Mouse (Mus musculus) olfactory bulb, adult 2 months (tissue): ENCODE results near the gene Dhx34. TPM values are rescaled to one million over a fixed set of nuclear protein-coding genes. Genes with fewer than 3 reads are reported as not detected.

Source experiments
- H3K27ac ChIP-seq: fragments of 200-500 bp; 2 replicates; pipeline ENCODE4 v1.5.1; 2012; ENCODE audit warnings: low read depth, low read length; ENCODE audit not compliant: insufficient read depth
- H3K4me1 ChIP-seq: fragments of 200-500 bp; 2 replicates; pipeline ENCODE4 v1.6.1; 2012; ENCODE audit warnings: low read length; ENCODE audit not compliant: control insufficient read depth, insufficient read depth
- H3K4me3 ChIP-seq: fragments of 200-500 bp; 2 replicates; pipeline ENCODE4 v1.5.1; 2012; ENCODE audit warnings: mild to moderate bottlenecking, low read depth, low read length, moderate library complexity; ENCODE audit not compliant: insufficient read depth
- CTCF ChIP-seq: fragments of 200-500 bp; IDR thresholded peaks from 2 replicates; pipeline ENCODE4 v1.5.1; 2012; ENCODE audit warnings: low read depth, mild to moderate bottlenecking, low read length, moderate library complexity; ENCODE audit not compliant: insufficient read depth
- POLR2A ChIP-seq: fragments of 200-500 bp; IDR thresholded peaks from 2 replicates; pipeline ENCODE4 v1.6.1; 2012; ENCODE audit warnings: mild to moderate bottlenecking, low read depth, low read length, moderate library complexity; ENCODE audit not compliant: insufficient read depth
- WGBS: fragments of 180-500 bp; shearing (Covaris S2); methylation state at CpG from one replicate; pipeline ENCODE4 v1.1.7; 2018; 5-methylcytosine and 5-hydroxymethylcytosine counted together
- polyA plus RNA-seq: library from polyadenylated mRNA; stranded (reverse); fragments of >200 nt; gene quantifications from 2 replicates; pipeline ENCODE4 v1.2.4, GENCODE M21; 2012; ENCODE audit warnings: low replicate concordance; ENCODE audit not compliant: missing spikeins, insufficient read depth, insufficient read length

Gene Dhx34
- polyA plus RNA-seq, 1 experiment: not detected

- TF ChIP-seq POLR2A: no peak
- no peak for TF ChIP-seq CTCF
- Histone ChIP-seq H3K4me3 (no peak overlapping the region), H3K4me1 (peaks cover 15% of the 10 kb centered on the region), H3K27ac (no peak overlapping the region)
- 92% methylated on average over 4 of the region's 4 CpGs for WGBS
Measured at GRCm38 (mm10) chr7:16178114-16178513, 43.7 kb downstream of the Dhx34 start.

- no peak; the same call in 1 of the 2 replicates for TF ChIP-seq POLR2A
- no peak for TF ChIP-seq CTCF
- peak overlapping the region; percentile 81 for H3K4me3 ChIP-seq
- WGBS: 1% methylated on average over 10 of the region's 10 CpGs
Measured at GRCm38 (mm10) chr7:16175542-16175931, 46.3 kb downstream of the Dhx34 start.

DNA sequence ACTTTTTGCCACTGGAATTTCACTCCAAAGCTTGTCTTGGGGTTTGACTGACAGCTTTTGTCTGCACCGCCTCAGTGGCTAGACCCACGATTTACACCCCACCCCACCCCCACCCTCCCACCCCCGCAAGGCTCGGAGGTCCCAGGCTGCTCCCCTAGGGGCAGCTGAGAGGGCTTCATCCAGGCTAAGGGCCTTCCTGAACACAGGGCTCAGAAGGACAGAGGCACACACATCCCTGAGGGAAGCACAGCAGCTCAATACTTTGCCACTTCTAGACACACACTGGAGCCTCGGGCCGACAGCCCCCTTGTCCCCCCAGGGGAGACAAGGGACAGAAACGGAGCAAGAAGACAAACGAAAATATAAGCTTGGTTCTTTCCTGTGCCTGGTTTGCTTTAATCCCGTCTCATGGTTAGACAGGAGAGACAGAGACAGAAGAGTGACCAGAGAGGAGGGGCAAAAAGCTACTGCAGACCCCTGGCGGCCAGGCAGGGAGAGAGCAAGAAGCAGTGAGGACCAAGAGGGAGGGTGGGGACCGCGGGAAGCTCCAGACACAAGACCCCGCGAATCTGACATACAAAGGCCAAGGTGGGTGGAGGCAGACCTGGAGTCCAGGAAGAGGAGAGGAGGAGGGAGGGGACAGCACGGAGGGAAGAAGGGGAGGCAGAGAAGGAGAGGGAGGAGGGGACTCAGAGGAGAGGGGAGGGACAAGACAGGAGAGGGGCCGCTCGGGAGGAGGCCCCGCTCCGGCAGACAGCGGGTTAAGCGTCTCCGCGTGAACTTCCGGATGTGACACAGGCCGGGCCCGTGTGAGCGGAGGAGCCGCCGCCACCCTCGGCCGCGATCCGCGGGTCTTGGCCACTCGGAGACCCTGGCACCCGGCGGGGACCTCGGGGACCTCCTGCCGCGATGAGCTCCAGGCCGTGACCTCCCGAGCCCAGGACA lies 47.0 kb downstream of the Dhx34 start, which contains the start of gene Meis3:
Meis3 (plus strand) TSS at position 494 of the 945 bp plus-strand sequence.
- under 1% methylated on average over 42 of the region's 42 CpGs for WGBS
- H3K4me3 ChIP-seq: peak within 1 kb of the TSS; percentile 81
- H3K27ac ChIP-seq: 0 out of 2 replicates have a peak within 1 kb of the TSS, but pooled peaks have one; percentile 43
- peak; percentile 42 for TF ChIP-seq POLR2A
- peak; percentile 72 for TF ChIP-seq CTCF
- peaks cover 26% of the 10 kb centered on the region for H3K4me1 ChIP-seq

More at GRCm38 (mm10) chr7:16175542-16175931, 46.3 kb downstream of the Dhx34 start:
- Histone ChIP-seq H3K4me1 (peaks cover 26% of the 10 kb centered on the region), H3K27ac (0 out of 2 replicates have a peak overlapping the region, but pooled peaks have one; percentile 43)

GRCm38 (mm10) chr7:16173146-16173545 lies 48.7 kb downstream of the Dhx34 start:
- TF ChIP-seq CTCF (no peak), POLR2A (no peak)
- Histone ChIP-seq H3K4me1 (peaks cover 26% of the 10 kb centered on the region), H3K27ac (no peak overlapping the region), H3K4me3 (no peak overlapping the region)
- WGBS: 37% methylated on average over 5 of the region's 5 CpGs

- peaks cover 26% of the 10 kb centered on the region for H3K4me1 ChIP-seq
- H3K27ac ChIP-seq: no peak overlapping the region
- WGBS: 31% methylated on average over 1 of the region's 1 CpGs
- no peak overlapping the region for H3K4me3 ChIP-seq
- no peak for TF ChIP-seq POLR2A
- TF ChIP-seq CTCF: no peak
Measured at GRCm38 (mm10) chr7:16172586-16173140, 49.2 kb downstream of the Dhx34 start.

DNA sequence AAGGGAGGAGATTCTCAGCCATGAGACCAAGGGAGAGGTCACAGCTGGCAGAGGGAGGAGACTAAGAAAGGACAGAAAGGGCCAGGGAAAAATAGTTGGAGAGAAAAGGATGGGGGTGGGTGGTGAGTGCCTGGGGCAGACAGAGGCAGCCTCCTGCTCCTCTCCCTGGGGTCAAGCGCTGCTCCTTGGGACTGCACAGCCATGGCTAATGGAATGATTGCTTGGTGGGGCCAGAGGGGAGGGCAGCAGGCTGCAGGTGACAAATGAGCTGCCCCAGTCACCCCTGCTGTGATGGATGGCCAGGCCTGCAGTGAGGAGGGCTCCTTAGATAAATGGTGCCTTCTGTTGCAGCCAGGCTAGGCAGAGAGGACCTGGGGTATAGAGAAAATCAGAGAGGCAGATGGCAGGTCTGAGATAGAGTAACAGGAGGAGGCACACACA lies 49.7 kb downstream of the Dhx34 start:
- 57% methylated on average over 1 of the region's 1 CpGs for WGBS
- Histone ChIP-seq H3K27ac (no peak overlapping the region), H3K4me3 (no peak overlapping the region), H3K4me1 (peaks cover 26% of the 10 kb centered on the region)
- TF ChIP-seq POLR2A (no peak), CTCF (no peak)

DNA sequence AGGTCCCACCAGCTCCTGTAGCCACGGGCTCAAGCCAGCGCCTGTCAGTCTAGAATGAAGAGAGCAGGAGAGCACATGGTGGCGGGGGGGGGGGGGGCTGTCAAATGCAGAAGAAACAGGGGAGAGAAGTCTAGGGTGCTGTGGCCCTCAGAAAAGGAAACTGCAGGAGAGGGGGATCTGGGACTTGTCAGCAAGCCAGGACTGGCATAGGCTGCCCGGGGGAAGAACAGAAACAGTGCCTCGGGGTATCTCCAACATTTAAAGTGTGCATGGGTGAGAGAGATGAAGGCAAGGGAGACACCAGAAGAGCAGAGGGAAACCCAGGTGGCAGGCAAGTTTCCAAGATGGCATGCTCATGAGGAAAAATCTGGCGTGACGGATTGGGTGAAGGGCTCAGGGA lies 59.8 kb downstream of the Dhx34 start:
- H3K27ac ChIP-seq: no peak overlapping the region
- H3K4me3 ChIP-seq: no peak overlapping the region
- 68% methylated on average over 7 of the region's 7 CpGs for WGBS
- no peak for TF ChIP-seq POLR2A
- TF ChIP-seq CTCF: no peak
- peaks cover 6% of the 10 kb centered on the region; the same call in 1 of the 2 replicates for H3K4me1 ChIP-seq

GRCm38 (mm10) chr7:16161302-16161701 lies 60.5 kb downstream of the Dhx34 start:
- Histone ChIP-seq H3K27ac (no peak overlapping the region), H3K4me3 (no peak overlapping the region), H3K4me1 (peaks cover 8% of the 10 kb centered on the region; the same call in 1 of the 2 replicates)
- 92% methylated on average over 9 of the region's 9 CpGs for WGBS
- no peak for TF ChIP-seq CTCF
- no peak for TF ChIP-seq POLR2A

- WGBS: 72% methylated on average over 3 of the region's 3 CpGs
- no peak overlapping the region for H3K27ac ChIP-seq
- no peak overlapping the region for H3K4me3 ChIP-seq
- no peak for TF ChIP-seq CTCF
- H3K4me1 ChIP-seq: peaks cover 8% of the 10 kb centered on the region; the same call in 1 of the 2 replicates
Measured at GRCm38 (mm10) chr7:16160702-16161101, 61.1 kb downstream of the Dhx34 start.
